In genomic region chr11:29172563-29173124, GRCm38 (mm10) we compare ENCODE assay signal across 8 mouse cellular contexts. TPM values are rescaled to one million over a fixed set of nuclear protein-coding genes. Genes with fewer than 3 reads are reported as not detected.
DNase-seq lines count a peak whose midpoint lies in the region; ATAC-seq lines count a peak whose summit lies in the region.

TSS of gene Ppp4r3b (plus strand) at chr11:29172890.

- H3K4me3 ChIP-seq in hindbrain, embryonic 15.5 days: peak within 1 kb of the TSS; percentile 75

- H3K4me1 ChIP-seq in hindbrain, embryonic 15.5 days (replicated peaks): peaks cover 26% of the 10 kb centered on the region

- DNase-seq in T-cell, adult 2 months (ENCODE audit: low spot score): peak; percentile 99
- peak; percentile 99 for DNase-seq in cerebellum, postnatal 36 days
- peak; percentile 98 to 99 for DNase-seq in frontal cortex, postnatal 36 days (ENCODE audit: low spot score in 2 of 2)
- DNase-seq in left cerebral cortex, adult 11 months (ENCODE audit: low spot score): peak; percentile 97
- peak; percentile 98 to 100 for DNase-seq in lung, postnatal 4 days
- DNase-seq in retina, postnatal 7 days (ENCODE audit: low read depth, low spot score): peak; percentile 94
- peak; percentile 93 for DNase-seq in urinary bladder, adult 2 months (ENCODE audit: low spot score)

- no peaks in the 10 kb centered on the region for H3K9me3 ChIP-seq in hindbrain, embryonic 15.5 days

- peak; percentile 99 for ATAC-seq in hindbrain, embryonic 15.5 days (ENCODE audit: low FRiP score, low read depth)

- H3K27ac ChIP-seq in hindbrain, embryonic 15.5 days (replicated peaks): peak within 1 kb of the TSS; percentile 95

- no peaks in the 10 kb centered on the region for H3K27me3 ChIP-seq in hindbrain, embryonic 15.5 days

- peak within 1 kb of the TSS; percentile 81 for H3K9ac ChIP-seq in hindbrain, embryonic 15.5 days

- H3K36me3 ChIP-seq in hindbrain, embryonic 15.5 days: no peaks in the 10 kb centered on the region

- peak within 1 kb of the TSS; percentile 86 for H3K4me2 ChIP-seq in hindbrain, embryonic 15.5 days

- under 1% methylated on average over 50 of the region's 50 CpGs for WGBS in hindbrain, embryonic 15.5 days

RNA-seq across cellular contexts. Expression of gene Ppp4r3b, which starts in this region (rescaled TPM):
- 63.4 and 65.4 TPM in 2 replicates for polyA plus RNA-seq in hindbrain, embryonic 15.5 days (2015; fragmentation: Nextera tagmentation; extraction: Ambion mirVana)
- 18.7 and 24.7 TPM in 2 replicates for polyA plus RNA-seq in urinary bladder, adult 2 months (2012; rRNA removed)

Comparison
In these comparisons a context has a peak if more than half of its experiments do, and no peak if none do; other contexts are left out.
1. Peak in every context shown above with its lines: DNase-seq, ATAC-seq, H3K4me3 ChIP-seq and H3K27ac ChIP-seq.